Mouse (Mus musculus): Measurements from ENCODE around the gene Pck2. TPM values are rescaled to one million over a fixed set of nuclear protein-coding genes. Genes with fewer than 3 reads are reported as not detected.

Gene Pck2
- polyA plus RNA-seq, 1 experiment from 2014 or later, result 22.0 TPM

DNA sequence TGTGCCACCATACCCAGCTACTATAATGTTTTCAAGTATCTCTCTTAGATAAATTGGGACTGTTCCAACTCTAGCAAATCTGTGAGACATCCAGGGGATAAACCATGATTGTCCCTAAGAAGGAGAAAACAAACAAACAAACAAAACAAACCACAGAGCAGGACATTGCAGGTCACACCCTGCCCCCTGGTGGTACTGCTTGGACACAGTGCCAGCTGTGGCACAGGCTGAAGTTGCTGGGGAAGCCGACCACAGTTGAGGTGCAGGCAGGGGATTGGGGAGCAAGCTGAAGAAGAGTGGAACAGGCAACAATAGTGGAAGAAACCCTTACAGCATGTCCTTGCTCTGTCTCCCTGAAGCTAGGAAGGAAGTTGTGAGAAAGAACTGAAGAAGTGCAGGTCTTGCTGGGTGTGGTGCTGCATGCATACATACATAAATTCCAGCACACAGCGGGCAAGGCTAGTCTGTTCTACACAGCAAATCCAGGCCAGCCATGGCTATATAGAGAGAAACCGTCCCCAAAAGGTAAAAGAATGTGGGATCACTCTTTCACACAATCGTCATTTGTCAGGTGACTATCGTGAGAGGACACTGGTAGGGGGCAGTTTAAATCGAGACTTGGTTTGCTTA lies 3.8 kb upstream of the Pck2 start:
- peaks cover 16% of the 10 kb centered on the region for H3K4me1 ChIP-seq
- ATAC-seq (ENCODE audit: low FRiP score, low read depth), result no peak
- WGBS, result 61% methylated on average over 6 of the region's 6 CpGs

DNA sequence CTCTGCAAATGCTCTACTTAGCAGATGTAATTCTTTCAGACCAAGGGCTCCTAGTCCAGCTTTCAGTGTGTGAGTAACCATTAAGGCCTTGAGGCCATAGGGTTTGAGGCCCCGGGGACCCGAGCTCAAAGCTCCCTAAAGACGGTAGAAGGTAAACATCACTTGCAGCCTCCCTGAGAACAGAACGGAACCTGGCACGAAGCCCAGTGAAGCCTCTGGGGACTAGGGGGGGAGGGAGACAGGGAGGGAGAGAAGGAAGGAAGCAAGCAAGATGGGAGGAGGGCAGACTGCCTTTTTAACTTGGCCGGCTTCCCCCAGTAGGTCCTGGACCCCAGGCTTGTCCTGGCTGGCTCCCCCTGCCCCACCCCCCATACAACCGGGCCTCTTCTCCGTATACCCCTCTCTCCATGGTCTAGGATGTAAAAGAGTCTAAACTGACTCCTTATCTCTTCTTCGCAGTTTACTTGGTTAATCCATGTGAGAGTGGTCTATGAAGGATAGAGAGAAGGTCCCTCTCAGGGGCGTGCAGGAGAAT lies 788 bp downstream of the Pck2 start:
- peak overlapping the region; percentile 55 for H3K4me3 ChIP-seq
- H3K27me3 ChIP-seq, result peaks cover 10% of the 10 kb centered on the region
- H3K4me1 ChIP-seq, result peaks cover 19% of the 10 kb centered on the region
- H3K9me3 ChIP-seq, result no peaks in the 10 kb centered on the region
- H3K4me2 ChIP-seq (replicated peaks), result peak overlapping the region; percentile 85
- H3K36me3 ChIP-seq, result peaks cover 11% of the 10 kb centered on the region
- peak; percentile 63 for ATAC-seq (ENCODE audit: low FRiP score, low read depth)
- peak overlapping the region; percentile 69 for H3K9ac ChIP-seq (replicated peaks)
- WGBS, result 7% methylated on average over 10 of the region's 10 CpGs
- H3K27ac ChIP-seq (replicated peaks), result peak overlapping the region; percentile 78

More for the DNA sequence above, 3.8 kb upstream of the Pck2 start:
- Histone ChIP-seq H3K4me3 (no peak overlapping the region), H3K4me2 (replicated peaks) (no peak overlapping the region), H3K27me3 (peaks cover 10% of the 10 kb centered on the region), H3K9me3 (no peaks in the 10 kb centered on the region), H3K27ac (replicated peaks) (no peak overlapping the region), H3K9ac (replicated peaks) (no peak overlapping the region), H3K36me3 (no peaks in the 10 kb centered on the region)

DNA sequence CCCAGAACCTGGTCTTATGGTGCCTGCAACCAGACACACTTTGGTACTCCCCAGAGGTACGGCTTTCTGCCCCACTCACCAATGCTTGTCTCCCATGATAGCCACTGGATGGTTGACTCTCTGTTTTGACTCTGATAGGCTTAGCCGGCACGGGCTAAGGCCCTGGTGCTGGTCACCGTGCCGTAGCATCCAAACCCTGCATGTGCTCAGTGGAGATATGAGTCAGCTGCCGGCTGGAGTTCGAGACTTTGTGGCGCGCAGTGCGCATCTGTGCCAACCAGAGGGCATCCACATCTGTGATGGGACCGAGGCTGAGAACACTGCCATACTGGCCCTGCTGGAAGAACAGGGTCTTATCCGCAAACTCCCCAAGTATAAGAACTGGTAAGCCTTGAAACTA lies 2.2 kb downstream of the Pck2 start:
- WGBS, result 97% methylated on average over 12 of the region's 12 CpGs
- ATAC-seq (ENCODE audit: low FRiP score, low read depth), result no peak
- H3K4me3 ChIP-seq, result no peak overlapping the region

DNA sequence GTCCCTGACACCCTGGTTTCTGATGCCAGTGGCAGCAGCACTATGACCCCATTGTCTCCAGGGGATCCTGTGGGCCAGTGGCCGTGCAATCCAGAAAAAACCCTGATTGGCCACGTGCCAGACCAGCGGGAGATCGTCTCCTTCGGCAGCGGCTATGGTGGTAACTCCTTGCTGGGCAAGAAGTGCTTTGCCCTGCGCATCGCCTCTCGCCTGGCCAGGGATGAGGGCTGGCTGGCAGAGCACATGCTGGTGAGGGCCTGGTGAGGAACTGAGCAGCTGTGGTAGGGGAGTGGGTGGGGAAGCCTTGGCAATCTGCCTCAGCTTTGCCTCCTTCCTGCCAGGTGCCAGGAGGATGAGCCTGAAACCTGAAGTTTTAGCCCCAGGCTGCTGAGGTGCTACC lies 4.3 kb downstream of the Pck2 start:
- Histone ChIP-seq H3K9me3 (no peaks in the 10 kb centered on the region), H3K9ac (replicated peaks) (no peak overlapping the region), H3K27ac (replicated peaks) (no peak overlapping the region), H3K4me3 (no peak overlapping the region), H3K4me2 (replicated peaks) (no peak overlapping the region), H3K4me1 (peaks cover 19% of the 10 kb centered on the region), H3K36me3 (peaks cover 30% of the 10 kb centered on the region), H3K27me3 (no peaks in the 10 kb centered on the region)
- no peak for ATAC-seq (ENCODE audit: low FRiP score, low read depth)
- WGBS, result 91% methylated on average over 9 of the region's 9 CpGs

More for the DNA sequence above, 2.2 kb downstream of the Pck2 start:
- H3K27ac ChIP-seq (replicated peaks), result no peak overlapping the region
- H3K4me2 ChIP-seq (replicated peaks), result no peak overlapping the region
- peaks cover 6% of the 10 kb centered on the region; the same call in 1 of the 2 replicates for H3K27me3 ChIP-seq
- H3K4me1 ChIP-seq, result peaks cover 19% of the 10 kb centered on the region
- H3K9me3 ChIP-seq, result no peaks in the 10 kb centered on the region
- no peak overlapping the region for H3K9ac ChIP-seq (replicated peaks)
- H3K36me3 ChIP-seq, result peaks cover 11% of the 10 kb centered on the region

DNA sequence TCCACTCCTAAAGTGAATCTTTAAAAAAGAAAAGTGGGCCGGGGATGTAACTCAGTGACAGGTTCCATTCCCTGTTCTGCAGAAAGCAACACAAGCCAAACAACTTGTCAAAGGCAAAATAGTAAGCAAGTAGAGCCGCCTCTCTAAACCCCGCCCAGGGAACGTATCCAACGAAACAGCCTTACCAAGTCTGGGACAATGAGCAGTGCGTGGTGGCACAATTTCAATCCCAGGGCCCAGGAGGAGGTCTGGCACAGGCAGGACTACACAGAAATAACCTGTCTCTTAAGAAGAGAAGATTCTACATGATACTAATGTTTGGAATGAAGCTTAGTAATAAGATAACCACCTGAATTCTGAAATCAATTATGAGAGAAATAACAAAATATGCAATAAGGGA lies 10.1 kb downstream of the Pck2 start:
- Histone ChIP-seq H3K27me3 (no peaks in the 10 kb centered on the region), H3K4me1 (no peaks in the 10 kb centered on the region), H3K4me2 (replicated peaks) (no peak overlapping the region), H3K4me3 (no peak overlapping the region), H3K9me3 (no peaks in the 10 kb centered on the region), H3K27ac (replicated peaks) (no peak overlapping the region), H3K36me3 (peaks cover 20% of the 10 kb centered on the region), H3K9ac (replicated peaks) (no peak overlapping the region)
- ATAC-seq (ENCODE audit: low FRiP score, low read depth), result no peak
- 90% methylated on average over 6 of the region's 6 CpGs for WGBS

DNA sequence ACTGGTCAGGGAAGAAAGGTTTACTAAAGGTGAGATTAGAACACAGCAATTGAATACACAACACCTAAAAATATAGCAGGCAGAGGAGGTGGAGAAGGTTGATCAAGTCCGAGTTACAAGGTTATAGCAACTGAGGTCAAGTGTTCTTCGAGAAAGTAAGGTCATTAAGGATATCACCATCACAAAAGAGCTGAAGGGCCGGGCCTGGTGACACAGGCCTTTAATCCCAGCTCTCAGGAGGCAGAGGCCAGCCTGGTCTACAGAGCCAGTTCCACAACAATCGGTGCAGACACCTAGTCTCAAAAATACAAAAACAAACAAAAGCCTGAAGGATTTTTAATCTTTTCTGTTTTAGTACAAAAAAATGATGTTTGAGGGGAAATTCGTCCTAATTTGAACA lies 11.3 kb downstream of the Pck2 start:
- 70% methylated on average over 5 of the region's 5 CpGs for WGBS
- ATAC-seq (ENCODE audit: low FRiP score, low read depth), result no peak
- no peak overlapping the region for H3K4me3 ChIP-seq
- no peak overlapping the region for H3K4me2 ChIP-seq (replicated peaks)
- H3K27me3 ChIP-seq, result no peaks in the 10 kb centered on the region
- H3K36me3 ChIP-seq, result peaks cover 20% of the 10 kb centered on the region
- no peak overlapping the region for H3K27ac ChIP-seq (replicated peaks)
- H3K9ac ChIP-seq (replicated peaks), result no peak overlapping the region
- H3K9me3 ChIP-seq, result no peaks in the 10 kb centered on the region
- no peaks in the 10 kb centered on the region for H3K4me1 ChIP-seq

DNA sequence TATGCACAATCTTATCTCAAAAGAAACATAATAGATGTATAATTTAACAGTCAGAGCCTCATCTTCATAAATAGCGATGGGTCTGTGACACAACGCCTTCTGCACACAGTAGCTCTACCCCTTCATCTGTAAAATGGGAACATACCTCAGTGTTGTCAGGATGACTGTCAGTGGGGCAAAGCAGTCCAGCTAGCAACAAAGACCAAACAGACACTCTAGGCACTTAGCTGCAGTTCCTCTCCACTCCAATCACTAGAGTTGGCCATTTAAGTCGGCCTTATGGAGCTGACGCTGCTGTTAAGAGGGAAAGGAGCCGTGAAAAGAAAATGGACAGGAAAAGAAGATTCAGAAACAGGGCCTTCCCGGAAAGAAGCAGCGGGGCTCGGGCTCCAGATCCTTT lies 11.7 kb downstream of the Pck2 start:
- Histone ChIP-seq H3K27me3 (no peaks in the 10 kb centered on the region), H3K4me3 (no peak overlapping the region)
- WGBS, result 88% methylated on average over 8 of the region's 8 CpGs

DNA sequence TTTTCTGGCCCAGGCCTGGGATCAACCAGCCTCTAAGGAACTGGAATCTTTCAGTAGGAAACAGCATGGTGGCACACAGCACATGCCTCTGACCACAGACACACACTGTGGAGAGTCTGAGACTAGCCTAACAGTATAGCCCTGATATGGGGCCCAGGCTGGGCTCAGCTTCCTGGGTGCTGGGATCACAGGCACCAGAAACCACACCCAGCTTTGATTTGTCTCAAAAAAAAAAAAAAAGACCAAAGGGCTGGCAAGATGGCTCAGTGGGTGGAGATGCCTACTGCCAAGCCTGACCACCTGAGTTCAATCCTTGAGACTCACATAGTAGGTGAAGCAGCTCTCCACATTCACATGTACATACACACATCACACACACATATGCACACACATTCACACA lies 14.6 kb downstream of the Pck2 start:
- H3K27me3 ChIP-seq, result no peaks in the 10 kb centered on the region
- no peak for ATAC-seq (ENCODE audit: low FRiP score, low read depth)
- H3K27ac ChIP-seq (replicated peaks), result no peak overlapping the region
- peaks cover 4% of the 10 kb centered on the region; the same call in 1 of the 2 replicates for H3K4me1 ChIP-seq
- H3K9me3 ChIP-seq, result no peaks in the 10 kb centered on the region
- H3K4me2 ChIP-seq (replicated peaks), result no peak overlapping the region
- H3K36me3 ChIP-seq, result no peaks in the 10 kb centered on the region
- no peak overlapping the region for H3K4me3 ChIP-seq
- H3K9ac ChIP-seq (replicated peaks), result no peak overlapping the region

More for the DNA sequence above, 11.7 kb downstream of the Pck2 start:
- no peak for ATAC-seq (ENCODE audit: low FRiP score, low read depth)
- Histone ChIP-seq H3K27ac (replicated peaks) (no peak overlapping the region), H3K36me3 (peaks cover 20% of the 10 kb centered on the region), H3K9me3 (no peaks in the 10 kb centered on the region), H3K4me2 (replicated peaks) (no peak overlapping the region), H3K9ac (replicated peaks) (no peak overlapping the region), H3K4me1 (0 out of 2 replicates have a peak, but pooled peaks cover under 1% of the 10 kb centered on the region)

DNA sequence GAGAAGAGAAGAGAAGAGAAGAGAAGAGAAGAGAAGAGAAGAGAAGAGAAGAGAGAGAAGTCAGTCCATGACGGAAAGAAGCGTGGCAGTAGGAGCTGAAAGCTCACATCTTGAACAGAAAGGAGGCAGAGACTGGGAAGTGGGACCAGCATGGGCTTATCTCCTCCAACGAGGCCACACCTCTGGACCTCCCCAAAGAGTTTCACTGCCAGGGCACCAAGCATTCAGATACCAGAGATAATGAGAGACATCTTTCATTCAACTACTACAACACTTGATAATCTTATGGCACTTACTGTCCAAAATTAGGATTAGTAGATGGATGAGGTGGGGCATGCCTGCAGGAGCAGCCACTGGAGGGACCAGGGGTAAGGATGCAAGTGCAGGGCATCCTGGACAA lies 15.7 kb downstream of the Pck2 start:
- no peak for ATAC-seq (ENCODE audit: low FRiP score, low read depth)
- no peak overlapping the region for H3K9ac ChIP-seq (replicated peaks)
- H3K27ac ChIP-seq (replicated peaks), result no peak overlapping the region
- no peaks in the 10 kb centered on the region for H3K36me3 ChIP-seq
- no peak overlapping the region for H3K4me3 ChIP-seq
- H3K4me1 ChIP-seq, result peaks cover 4% of the 10 kb centered on the region; the same call in 1 of the 2 replicates
- H3K9me3 ChIP-seq, result no peaks in the 10 kb centered on the region
- H3K4me2 ChIP-seq (replicated peaks), result no peak overlapping the region
- H3K27me3 ChIP-seq, result no peaks in the 10 kb centered on the region
- 91% methylated on average over 3 of the region's 3 CpGs for WGBS

DNA sequence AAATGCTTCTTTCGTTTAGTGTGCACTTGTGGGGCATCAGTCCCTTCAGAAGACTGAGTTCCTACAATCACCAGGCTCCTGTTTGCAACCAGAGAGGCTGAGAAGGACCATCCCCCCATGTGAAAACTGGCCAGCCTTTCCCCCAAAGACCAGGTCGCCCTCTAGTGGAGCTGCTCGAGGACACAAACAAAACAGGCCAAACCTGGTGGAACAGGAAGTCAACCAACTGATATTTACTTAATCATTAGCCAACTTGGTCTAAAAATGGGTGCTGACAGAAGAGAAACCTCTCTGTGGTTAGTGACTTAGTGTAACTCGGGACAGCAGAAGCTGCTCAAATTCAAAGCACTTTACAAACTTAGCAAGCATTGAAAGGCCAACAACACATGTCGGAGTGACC lies 16.9 kb downstream of the Pck2 start:
- Histone ChIP-seq H3K4me1 (peaks cover 15% of the 10 kb centered on the region), H3K4me2 (replicated peaks) (no peak overlapping the region), H3K9me3 (no peaks in the 10 kb centered on the region), H3K4me3 (no peak overlapping the region), H3K36me3 (no peaks in the 10 kb centered on the region), H3K27me3 (no peaks in the 10 kb centered on the region), H3K9ac (replicated peaks) (no peak overlapping the region), H3K27ac (replicated peaks) (no peak overlapping the region)
- no peak for ATAC-seq (ENCODE audit: low FRiP score, low read depth)
- WGBS, result 29% methylated on average over 5 of the region's 5 CpGs

DNA sequence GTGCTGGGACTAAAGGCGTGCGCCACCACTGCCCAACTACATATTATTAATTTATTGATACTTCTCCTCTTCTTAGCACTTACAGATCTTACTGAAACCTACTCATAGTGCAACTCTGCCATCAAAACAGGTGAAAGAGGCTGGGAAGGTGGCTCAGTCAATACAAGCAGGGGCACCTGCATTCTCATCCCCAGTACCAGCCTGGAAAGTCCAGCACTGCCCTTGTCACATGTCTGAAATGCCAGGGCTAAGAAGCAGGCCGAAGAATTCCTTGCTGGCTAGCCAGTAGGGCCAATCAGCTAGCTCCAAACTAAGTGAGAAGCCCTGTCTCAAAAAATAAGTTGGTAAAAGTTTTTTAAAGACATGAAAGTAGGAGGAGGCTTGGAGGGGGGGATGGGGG lies 17.5 kb downstream of the Pck2 start:
- Histone ChIP-seq H3K27me3 (no peaks in the 10 kb centered on the region), H3K4me3 (no peak overlapping the region), H3K36me3 (no peaks in the 10 kb centered on the region), H3K27ac (replicated peaks) (no peak overlapping the region), H3K4me2 (replicated peaks) (no peak overlapping the region), H3K9me3 (no peaks in the 10 kb centered on the region), H3K9ac (replicated peaks) (no peak overlapping the region), H3K4me1 (peaks cover 18% of the 10 kb centered on the region)
- no peak for ATAC-seq (ENCODE audit: low FRiP score, low read depth)
- WGBS, result 90% methylated on average over 3 of the region's 3 CpGs

DNA sequence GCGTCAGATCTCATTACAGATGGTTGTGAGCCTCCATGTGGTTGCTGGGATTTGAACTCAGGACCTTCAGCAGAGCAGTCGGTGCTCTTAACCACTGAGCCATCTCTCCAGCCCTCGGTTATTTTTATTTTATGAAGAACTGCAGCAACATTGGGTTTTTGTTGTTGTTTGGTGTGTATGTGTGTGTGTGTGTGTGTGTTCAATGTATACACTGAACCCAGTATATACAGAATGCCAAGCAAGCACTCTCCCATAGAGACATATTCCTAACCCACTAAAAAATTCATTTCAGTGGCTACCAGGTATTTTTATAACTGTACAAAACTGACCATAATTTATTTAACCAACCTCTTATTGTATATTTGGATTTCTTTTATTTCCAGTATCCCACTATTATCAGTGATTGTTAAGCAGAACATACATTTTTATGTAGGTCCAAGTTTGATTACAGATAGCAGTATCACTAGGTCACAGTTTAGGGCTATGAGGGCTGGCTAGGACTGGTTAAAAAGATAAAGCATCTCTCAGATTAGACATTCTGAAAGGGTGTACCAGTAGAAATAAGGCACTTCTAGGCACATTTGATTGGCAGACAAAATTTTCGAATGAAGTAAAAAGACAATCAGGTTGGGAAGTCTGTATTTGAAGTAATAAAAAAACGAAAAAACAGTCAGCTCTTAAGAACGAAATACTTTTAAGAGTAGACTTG lies 18.8 kb downstream of the Pck2 start:
- Histone ChIP-seq H3K4me2 (replicated peaks) (peak overlapping the region; percentile 86), H3K4me1 (peaks cover 18% of the 10 kb centered on the region), H3K9me3 (no peaks in the 10 kb centered on the region), H3K9ac (replicated peaks) (peak overlapping the region; percentile 74; the same call in 1 of the 2 replicates), H3K4me3 (peak overlapping the region; percentile 65), H3K36me3 (peaks cover 7% of the 10 kb centered on the region), H3K27ac (replicated peaks) (no peak overlapping the region), H3K27me3 (no peaks in the 10 kb centered on the region)
- no peak for ATAC-seq (ENCODE audit: low FRiP score, low read depth)
- WGBS, result 63% methylated on average over 6 of the region's 6 CpGs
